Mouse (Mus musculus) gastrocnemius, adult 2 months (tissue): Measurements from ENCODE around the gene Grtp1. TPM values are rescaled to one million over a fixed set of nuclear protein-coding genes. Genes with fewer than 3 reads are reported as not detected.
A peak's percentile ranks its signal among the peaks of the same experiment; 100 is the strongest.

Experiments
- DNase-seq: peaks from one replicate; pipeline ENCODE4 v3.0.0; 2022
- H3K27ac ChIP-seq: fragments of 200-600 bp; 2 replicates; pipeline ENCODE4 v1.8.1; 2022; ENCODE audit warnings: mild to moderate bottlenecking
- H3K4me3 ChIP-seq: fragments of 200-600 bp; 2 replicates; pipeline ENCODE4 v1.8.1; 2022; ENCODE audit warnings: mild to moderate bottlenecking, moderate library complexity
- CTCF ChIP-seq: fragments of 200-600 bp; IDR thresholded peaks from 2 replicates; pipeline ENCODE4 v1.8.1; 2022; ENCODE audit warnings: antibody characterized with exemption, mild to moderate bottlenecking, moderate library complexity
- intact Hi-C: fragments of 180-260 bp; cut with DNase I; formaldehyde crosslinking; loops from one replicate; pipeline ENCODE4 v1.15.1; 2025
- microRNA-seq: library from miRNA; unstranded; fragments of <30 nt; microRNA quantifications from one replicate; pipeline ENCODE4 v1.2.0, GENCODE M21; 2021
- total RNA-seq, 2 experiments: library from RNA; stranded (reverse); gene quantifications; 2 replicates each; pipeline ENCODE4 v1.2.3; 2021

Grtp1 gene
- total RNA-seq, 2 experiments from 2014 or later, result 9.7 to 20.6 TPM

- intact Hi-C loops, result no loop called here
- H3K27ac ChIP-seq, result no peak overlapping the region
- no peak for TF ChIP-seq CTCF
- no peak for DNase-seq
- no peak overlapping the region for H3K4me3 ChIP-seq
These were observed 77.5 kb downstream of the Grtp1 start for GRCm38 (mm10) chr8:13122887-13123421.

Small RNA genes lying within 50 kb of the gene (microRNA-seq; reads per million reads assigned to microRNA genes)
- gene Mir1968, result 24.6 reads per million, percentile 20 among the genes with 10 or more reads in this experiment
- gene Mir7065, result not detected

Other genes starting within 250 kb of the Grtp1 start
- gene F7, start 174.6 kb downstream of the Grtp1 start, total RNA-seq, result not detected
- gene F10, start 163.3 kb downstream of the Grtp1 start, total RNA-seq, result not detected
- gene Proz, start 139.7 kb downstream of the Grtp1 start, total RNA-seq, result not detected
- gene Pcid2, start 95.2 kb downstream of the Grtp1 start, total RNA-seq, result 1 to 10 TPM; 7.4 to 7.7 TPM
- gene Cul4a, start 95.0 kb downstream of the Grtp1 start, total RNA-seq, result 10 to 100 TPM; 67.6 to 68.5 TPM
- 100 to 1,000 TPM; 378 to 400 TPM for gene Lamp1, start 41.5 kb downstream of the Grtp1 start, total RNA-seq
- gene Adprhl1, start 53.5 kb upstream of the Grtp1 start, total RNA-seq, result 100 to 1,000 TPM in 1 of 2 experiments, 10 to 100 TPM in 1; 44.7 to 101 TPM
- 10 to 100 TPM; 76.5 to 87.0 TPM for gene Dcun1d2, start 87.5 kb upstream of the Grtp1 start, total RNA-seq
- 10 to 100 TPM; 11.3 to 15.8 TPM for gene Tmco3, start 87.6 kb upstream of the Grtp1 start, total RNA-seq
- gene Tfdp1, start 138.1 kb upstream of the Grtp1 start, total RNA-seq, result 10 to 100 TPM; 56.8 to 60.3 TPM
- gene Atp4b, start 196.2 kb upstream of the Grtp1 start, total RNA-seq, result not detected
- not detected for gene Grk1, start 204.5 kb upstream of the Grtp1 start, total RNA-seq
- gene Tmem255b, start 234.6 kb upstream of the Grtp1 start, total RNA-seq, result 1 to 10 TPM; 2.6 to 3.1 TPM